Mouse (Mus musculus) heart, postnatal 0 days (tissue): ENCODE data around the gene Wfdc15a. TPM values are rescaled to one million over a fixed set of nuclear protein-coding genes. Genes with fewer than 3 reads are reported as not detected.

ENCODE experiments used
- ATAC-seq: fragments of 200-750 bp; cut with Nextera tagmentation; 2 replicates; pipeline ENCODE4 v1.8.0; 2017; ENCODE audit warnings: low read depth, moderate number of reproducible peaks, moderate library complexity; ENCODE audit not compliant: insufficient read depth
- DNase-seq: peaks from one replicate; pipeline ENCODE4 v3.0.0-alpha.2; 2016; ENCODE audit warnings: low spot score
- H3K27ac ChIP-seq: fragments of 300-500 bp; sonication (generic); 2 replicates; pipeline ENCODE4 v1.5.1; 2014; ENCODE audit warnings: low read depth, mild to moderate bottlenecking
- H3K27me3 ChIP-seq: fragments of 300-500 bp; sonication (generic); 2 replicates; pipeline ENCODE4 v1.6.1; 2014; ENCODE audit warnings: low read length, mixed read lengths; ENCODE audit not compliant: control insufficient read depth, insufficient read depth
- H3K36me3 ChIP-seq: fragments of 300-500 bp; sonication (generic); replicated peaks from 2 replicates; pipeline ENCODE4 v1.6.1; 2014; ENCODE audit warnings: low read length, mixed read lengths; ENCODE audit not compliant: control insufficient read depth, insufficient read depth
- H3K4me1 ChIP-seq: fragments of 300-500 bp; sonication (generic); 2 replicates; pipeline ENCODE4 v1.6.1; 2014; ENCODE audit warnings: antibody characterized with exemption; ENCODE audit not compliant: control insufficient read depth, insufficient read depth
- H3K4me2 ChIP-seq: fragments of 300-500 bp; sonication (generic); 2 replicates; pipeline ENCODE4 v1.6.1; 2014; ENCODE audit warnings: low read depth, mild to moderate bottlenecking, low read length, moderate library complexity
- H3K4me3 ChIP-seq: fragments of 300-500 bp; sonication (generic); 2 replicates; pipeline ENCODE4 v1.5.1; 2014; ENCODE audit warnings: low read depth, low read length
- H3K9ac ChIP-seq: fragments of 300-500 bp; sonication (generic); replicated peaks from 2 replicates; pipeline ENCODE4 v1.6.1; 2014; ENCODE audit warnings: low read depth, low read length, mixed read lengths
- H3K9me3 ChIP-seq: fragments of 300-500 bp; sonication (generic); replicated peaks from 2 replicates; pipeline ENCODE4 v1.6.1; 2016; ENCODE audit warnings: low read length; ENCODE audit not compliant: control insufficient read depth
- CTCF ChIP-seq: IDR thresholded peaks from 2 replicates; pipeline ENCODE4 v1.5.1; 2016; ENCODE audit warnings: antibody characterized with exemption, control low read depth, low read depth
- EP300 ChIP-seq: IDR thresholded peaks from 2 replicates; pipeline ENCODE4 v1.6.1; 2016; ENCODE audit warnings: antibody characterized with exemption, low read depth
- WGBS: fragments of 180-500 bp; shearing (Covaris S2); extraction: QIAGEN DNeasy Blood & Tissue Kit; methylation state at CpG from one replicate; pipeline ENCODE4 v1.1.7; 2014; 5-methylcytosine and 5-hydroxymethylcytosine counted together
- polyA plus RNA-seq: library from polyadenylated mRNA; unstranded; fragments of >200 nt; fragmentation: Nextera tagmentation; extraction: Ambion mirVana; gene quantifications from 2 replicates; pipeline ENCODE4 v1.2.1, GENCODE M21; 2015
- total RNA-seq: library from RNA; depleted of rRNA; stranded (reverse); fragments of >200 nt; gene quantifications from 2 replicates; pipeline ENCODE4 v1.2.3, GENCODE M21; 2014; ENCODE audit warnings: low replicate concordance

Wfdc15a gene
- total and polyA plus RNA-seq, 2 experiments from 2014 or later: not detected

DNA sequence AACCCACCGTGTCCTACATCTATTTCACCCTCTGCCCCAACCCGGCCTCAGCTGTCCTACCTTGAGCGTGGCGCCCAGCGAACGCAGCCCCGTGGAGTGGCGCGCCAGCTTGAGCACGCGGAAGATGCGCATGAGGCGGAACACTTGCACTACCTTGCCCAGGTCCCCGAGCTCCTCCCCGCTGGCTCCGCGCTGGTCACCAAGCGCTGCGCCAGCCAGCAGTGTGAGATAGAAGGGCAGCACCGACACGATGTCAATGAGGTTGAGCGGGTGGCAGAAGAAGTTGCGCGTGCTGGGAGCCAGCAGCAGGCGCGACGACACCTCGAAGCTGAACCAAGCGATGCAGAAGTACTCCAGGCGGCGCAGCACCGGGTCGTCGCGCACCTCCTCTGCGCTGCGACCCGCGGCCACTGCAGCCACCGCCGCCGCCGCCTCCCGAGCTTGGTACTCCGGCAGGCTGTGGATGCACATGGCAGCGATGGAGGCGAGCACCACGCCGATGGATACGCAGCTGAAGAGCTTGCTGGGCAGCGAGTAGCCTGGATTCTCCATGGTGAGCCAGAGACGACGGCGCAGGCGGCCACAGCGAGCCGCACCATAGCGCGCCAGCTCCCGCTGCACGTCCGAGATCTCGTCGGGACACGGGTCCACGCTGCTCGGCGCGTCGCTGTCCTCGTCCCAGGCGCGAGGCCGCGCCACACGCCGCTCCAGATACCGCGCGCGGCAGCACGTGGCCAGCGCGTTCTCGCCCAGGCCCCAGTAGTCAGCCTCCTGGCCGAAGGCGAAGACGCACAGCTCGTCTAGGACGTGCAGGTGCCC is 32.0 kb downstream of the Wfdc15a start:
- H3K27ac ChIP-seq: no peak overlapping the region
- 12% methylated on average over 90 of the region's 90 CpGs for WGBS

DNA sequence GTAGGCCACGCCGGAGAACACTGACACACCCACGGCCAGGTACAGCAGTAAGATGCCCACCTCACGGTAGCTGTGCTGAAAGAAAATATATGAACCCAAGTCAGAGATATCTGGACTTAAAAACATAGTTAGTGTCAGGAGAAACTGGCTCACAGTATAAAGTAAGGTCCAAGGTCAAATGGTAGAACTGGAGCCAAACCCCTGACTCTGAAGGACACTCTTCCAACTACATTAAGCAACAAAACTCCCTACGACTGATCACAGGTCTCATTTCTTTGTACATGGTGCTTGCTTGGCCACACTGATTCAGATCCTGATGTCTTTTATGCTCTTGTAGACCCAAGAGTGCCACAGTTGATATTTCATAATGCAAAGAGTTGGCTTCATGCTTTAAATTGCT is 35.0 kb downstream of the Wfdc15a start:
- H3K4me1 ChIP-seq: peaks cover 7% of the 10 kb centered on the region
- H3K9me3 ChIP-seq: no peaks in the 10 kb centered on the region
- ATAC-seq (no peak), DNase-seq (no peak)
- TF ChIP-seq EP300 (no peak), CTCF (no peak)
- H3K4me3 ChIP-seq: no peak overlapping the region
- H3K4me2 ChIP-seq: no peak overlapping the region
- WGBS: 83% methylated on average over 5 of the region's 5 CpGs
- no peaks in the 10 kb centered on the region for H3K36me3 ChIP-seq
- no peak overlapping the region for H3K9ac ChIP-seq
- H3K27ac ChIP-seq: no peak overlapping the region
- peaks cover 42% of the 10 kb centered on the region for H3K27me3 ChIP-seq

More for the DNA sequence above, 32.0 kb downstream of the Wfdc15a start:
- Histone ChIP-seq H3K9ac (no peak overlapping the region), H3K27me3 (peaks cover 63% of the 10 kb centered on the region), H3K4me1 (peaks cover 7% of the 10 kb centered on the region), H3K4me2 (peak overlapping the region; percentile 27), H3K9me3 (no peaks in the 10 kb centered on the region), H3K36me3 (no peaks in the 10 kb centered on the region), H3K4me3 (peak overlapping the region; percentile 18)
- TF ChIP-seq EP300 (no peak), CTCF (no peak)
- no peak for ATAC-seq
- DNase-seq: no peak

DNA sequence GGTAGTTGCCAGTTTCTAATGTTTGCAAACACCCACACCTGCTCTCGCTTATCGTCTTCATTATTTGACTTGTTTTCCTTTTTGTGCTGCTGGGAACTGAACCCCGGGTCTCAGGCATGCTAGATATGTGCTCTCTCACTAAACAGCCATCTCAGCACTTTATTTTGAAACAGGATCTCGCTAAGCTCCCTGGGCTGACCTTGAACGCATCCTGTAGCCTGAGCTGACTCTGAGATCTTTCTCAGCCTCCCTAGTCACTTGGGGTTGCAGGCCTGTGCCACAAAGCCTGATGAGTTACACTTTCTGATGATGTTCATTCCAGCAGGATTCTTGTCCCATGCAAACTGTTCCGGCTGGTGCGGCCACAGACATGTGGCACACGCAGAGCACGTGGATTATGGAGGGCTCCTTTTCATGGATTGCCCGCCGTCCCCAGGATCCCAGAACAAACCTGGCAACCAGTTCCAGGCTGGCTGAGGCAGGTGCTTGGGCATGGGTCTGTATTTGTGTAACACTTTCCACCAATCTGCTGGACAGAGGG is 38.3 kb downstream of the Wfdc15a start:
- no peaks in the 10 kb centered on the region for H3K4me1 ChIP-seq
- H3K36me3 ChIP-seq: no peaks in the 10 kb centered on the region
- no peak for DNase-seq
- H3K4me3 ChIP-seq: no peak overlapping the region
- H3K9me3 ChIP-seq: no peaks in the 10 kb centered on the region
- H3K27me3 ChIP-seq: peaks cover 9% of the 10 kb centered on the region
- H3K4me2 ChIP-seq: no peak overlapping the region
- H3K9ac ChIP-seq: no peak overlapping the region
- TF ChIP-seq CTCF (no peak), EP300 (no peak)
- 72% methylated on average over 11 of the region's 11 CpGs for WGBS
- ATAC-seq: no peak
- H3K27ac ChIP-seq: no peak overlapping the region

DNA sequence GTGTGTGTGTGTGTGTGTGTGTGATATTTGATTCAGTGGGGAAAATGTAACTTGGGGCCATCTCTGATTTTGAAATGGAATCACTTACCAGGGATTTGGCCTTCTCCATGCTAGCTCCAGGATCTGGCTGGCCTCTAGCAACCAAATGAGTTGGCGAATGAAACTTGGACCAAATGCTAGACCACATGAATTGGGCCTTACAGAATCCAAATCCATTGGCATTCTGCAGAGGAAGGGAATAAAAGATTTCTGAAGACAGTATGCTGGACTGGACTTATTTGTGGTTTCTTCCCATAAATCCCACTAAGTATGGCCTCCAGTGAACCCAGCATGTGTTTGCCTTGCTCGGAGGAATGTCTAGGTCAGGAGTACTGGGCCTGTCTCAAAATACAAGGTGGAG is 41.1 kb downstream of the Wfdc15a start:
- Histone ChIP-seq H3K9me3 (no peaks in the 10 kb centered on the region), H3K36me3 (peaks cover 12% of the 10 kb centered on the region), H3K9ac (no peak overlapping the region), H3K4me1 (no peaks in the 10 kb centered on the region), H3K27me3 (no peaks in the 10 kb centered on the region), H3K27ac (no peak overlapping the region), H3K4me3 (no peak overlapping the region), H3K4me2 (no peak overlapping the region)
- TF ChIP-seq CTCF: no peak
- no peak for TF ChIP-seq EP300
- 92% methylated on average over 2 of the region's 2 CpGs for WGBS
- DNase-seq (no peak), ATAC-seq (no peak)

DNA sequence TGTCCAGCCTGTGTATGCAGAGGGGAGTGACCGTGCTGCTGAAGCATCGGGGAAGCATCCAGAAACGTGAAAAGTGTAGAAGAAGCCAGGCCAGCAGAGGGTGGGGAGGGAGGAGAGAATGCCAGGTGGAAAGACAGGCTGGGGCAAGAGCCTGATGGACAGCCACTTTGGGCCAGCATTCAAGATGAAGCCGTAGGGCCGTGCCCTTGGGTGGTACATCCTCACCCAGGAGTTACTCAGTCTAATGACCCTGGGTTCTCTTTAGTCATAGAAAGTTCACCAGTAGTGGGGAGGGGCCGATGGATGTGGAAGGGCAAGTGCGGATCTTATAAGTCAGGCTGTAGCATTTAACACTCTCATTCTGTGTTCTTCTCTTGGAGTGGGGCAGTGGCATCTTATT is 43.8 kb downstream of the Wfdc15a start:
- H3K36me3 ChIP-seq: peaks cover 36% of the 10 kb centered on the region
- WGBS: 82% methylated on average over 7 of the region's 7 CpGs
- no peak overlapping the region for H3K9ac ChIP-seq
- H3K4me1 ChIP-seq: no peaks in the 10 kb centered on the region
- H3K4me2 ChIP-seq: no peak overlapping the region
- ATAC-seq (no peak), DNase-seq (no peak)
- H3K27ac ChIP-seq: no peak overlapping the region
- no peak overlapping the region for H3K4me3 ChIP-seq
- H3K9me3 ChIP-seq: no peaks in the 10 kb centered on the region
- TF ChIP-seq CTCF (no peak), EP300 (no peak)
- no peaks in the 10 kb centered on the region for H3K27me3 ChIP-seq
